Mouse (Mus musculus): Measurements from ENCODE around the gene Foxc1.

DNA sequence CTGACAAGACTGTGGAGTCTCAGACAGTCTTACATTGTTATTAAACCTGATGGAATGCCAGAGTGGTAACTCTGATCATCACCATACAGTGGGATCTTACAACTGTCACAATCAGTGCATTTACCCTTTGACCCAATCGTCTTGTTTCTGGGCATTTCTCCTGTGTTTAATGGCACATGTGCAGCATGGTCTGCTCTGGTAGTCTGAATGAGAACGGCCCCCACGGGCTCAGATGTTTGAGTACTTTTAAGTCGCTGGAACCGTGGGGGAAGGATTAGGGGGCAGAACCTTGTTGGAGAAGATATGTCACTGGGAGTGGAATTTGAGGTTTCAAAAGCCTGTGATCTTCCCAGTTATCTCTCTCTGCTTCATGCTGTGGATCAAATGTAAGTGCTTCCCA, 33.6 kb upstream of the Foxc1 start:
- no peak for TF ChIP-seq POLR2AphosphoS2 (IDR thresholded peaks at IDR 0.05; ENCODE audit: low read depth, low read length)
- no peak for TF ChIP-seq MAFK (IDR thresholded peaks at IDR 0.05; ENCODE audit: insufficient replicate concordance, low read length)

Measured in CH12.LX (cell line).